Mouse (Mus musculus) embryo, embryonic 10.5 days (tissue): ENCODE measurements at regions not wholly inside any gene's neighbourhood (a gene's known extent, or its start where the extent isn't known, plus 50 kb on each side); places are given as distances from the start of the nearest gene placed in this dataset.

Experiments used
- DNase-seq: peaks from one replicate; pipeline ENCODE4 v3.0.0-alpha.2; 2015; ENCODE audit warnings: low spot score

DNA sequence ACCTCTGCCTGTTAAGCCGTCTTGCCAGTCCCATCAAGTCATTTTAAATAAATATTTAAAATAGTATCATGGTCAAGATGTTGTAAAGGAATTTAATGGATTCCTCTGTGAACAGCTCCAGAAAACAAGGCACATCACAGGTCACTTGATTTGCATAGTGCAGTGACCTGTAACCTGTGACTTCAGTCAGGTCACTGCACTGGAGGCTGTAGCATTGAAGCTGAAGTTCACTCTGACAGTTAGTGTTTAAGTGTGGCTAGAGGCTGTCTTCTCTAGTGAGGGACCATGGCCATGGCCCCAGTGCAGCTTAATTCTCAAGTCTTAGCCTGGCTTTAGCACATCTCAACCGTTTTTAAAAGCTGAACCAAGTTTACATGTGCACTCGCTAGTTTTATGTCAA is 68.1 kb upstream of the Ercc4 start:
- DNase-seq, result no peak

DNA sequence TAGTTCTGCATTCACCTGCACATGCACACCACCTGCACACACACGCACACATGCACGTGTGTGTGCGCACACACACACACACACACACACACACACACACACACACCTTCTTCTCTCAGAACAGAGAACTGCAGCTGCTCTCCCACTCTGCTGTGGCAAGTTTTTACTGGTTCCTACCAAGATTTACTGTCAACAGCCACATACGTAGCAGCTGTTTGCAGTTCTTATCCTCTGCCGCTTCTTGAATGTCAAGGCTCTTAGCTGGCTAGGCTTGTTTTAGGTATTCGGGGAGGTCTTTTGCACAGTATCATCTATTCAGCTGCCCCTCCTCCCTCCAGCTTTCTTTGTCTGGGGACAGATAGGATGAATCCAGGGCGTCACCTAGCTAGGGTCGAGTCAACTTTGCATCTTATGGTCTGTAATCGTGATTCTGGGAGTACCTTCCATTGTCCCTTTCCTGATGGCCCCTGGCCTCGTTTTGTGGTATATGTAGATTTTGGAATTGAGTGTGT is 64.3 kb upstream of the Ercc4 start:
- no peak for DNase-seq

DNA sequence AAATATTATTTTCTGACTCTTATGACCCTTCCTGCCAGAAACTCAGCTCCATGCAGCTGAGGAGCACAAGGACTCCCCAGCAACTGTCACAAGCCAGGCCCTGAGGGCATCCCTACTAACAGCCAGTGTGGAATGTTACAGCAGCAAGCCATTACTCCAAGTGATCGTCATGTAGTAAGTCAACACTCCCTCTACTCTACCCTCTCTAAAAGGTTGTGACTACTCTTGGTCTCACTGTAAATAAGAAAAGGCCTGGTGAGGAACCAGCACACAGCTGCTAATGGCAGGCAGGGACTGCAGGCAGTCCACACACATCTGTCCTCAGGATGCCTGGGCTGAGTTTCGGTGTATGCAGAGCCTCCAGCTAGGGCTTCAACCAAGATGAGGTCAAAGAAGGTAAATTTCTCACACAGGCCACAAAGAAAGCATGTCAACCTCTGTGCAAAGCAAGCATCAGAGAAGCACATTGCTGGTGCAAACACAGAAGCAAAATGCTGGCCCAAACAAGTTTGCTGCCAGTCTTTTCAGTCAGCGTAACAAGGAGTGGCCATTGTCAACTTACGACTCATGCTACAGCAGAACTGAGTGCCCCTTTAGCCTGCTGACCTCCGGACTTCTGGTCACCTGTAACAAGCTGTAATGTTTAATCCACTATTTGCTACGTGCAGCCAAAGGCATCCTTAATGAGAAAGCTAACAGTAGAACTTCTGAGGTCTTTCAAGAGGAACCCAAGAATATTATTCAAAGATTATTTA is 62.9 kb upstream of the Ercc4 start:
- no peak for DNase-seq

DNA sequence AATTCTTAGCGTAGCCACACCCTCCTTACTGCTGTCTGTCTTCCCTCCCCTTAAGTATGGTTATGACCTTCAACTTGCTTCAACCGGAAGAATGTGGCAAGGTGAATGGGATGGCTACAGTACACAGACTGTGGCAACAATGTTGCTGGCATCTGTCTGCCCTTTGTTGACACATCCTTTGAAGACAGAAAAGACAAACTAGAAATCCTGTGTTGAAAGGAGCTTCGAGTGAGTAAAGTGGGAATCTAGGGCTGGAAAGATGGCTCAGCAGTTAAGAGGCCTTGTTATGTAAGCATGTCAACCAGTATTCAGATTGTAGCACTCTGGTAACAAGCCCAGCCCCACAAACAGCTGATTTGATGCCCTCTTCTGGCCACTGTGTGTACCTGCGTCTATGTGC is 60.2 kb upstream of the Ercc4 start:
- no peak for DNase-seq

DNA sequence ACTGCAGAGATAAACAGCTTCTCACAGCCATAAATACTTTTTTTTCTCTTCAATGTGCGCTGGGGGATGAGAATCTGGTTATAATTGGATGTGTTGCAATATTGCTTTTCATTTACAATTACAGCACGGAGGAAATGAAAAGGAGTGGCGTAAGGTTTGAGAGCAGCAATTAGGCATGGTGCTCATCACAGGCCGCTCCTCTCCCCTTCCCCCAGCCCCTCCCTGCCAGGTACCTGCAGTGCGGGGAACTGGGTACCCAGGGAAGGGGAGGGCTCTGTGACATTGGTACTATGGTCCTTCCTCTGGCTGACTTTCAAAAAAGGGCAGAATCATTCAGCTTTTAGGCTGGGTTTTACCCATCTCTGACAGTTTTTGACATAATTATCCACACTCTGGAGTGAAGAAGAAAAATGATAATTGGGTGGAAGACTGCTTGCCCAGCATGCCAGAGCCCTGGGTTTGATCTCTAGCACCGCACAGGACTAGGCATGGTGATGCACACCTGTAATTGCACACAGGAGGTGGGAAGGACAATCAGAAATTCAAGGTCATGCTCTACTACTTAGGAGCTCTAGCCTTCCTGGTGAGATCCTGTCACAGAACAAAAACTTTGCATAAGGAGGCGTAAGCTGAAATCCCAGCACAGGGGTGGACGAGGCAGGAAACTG is 59.1 kb upstream of the Ercc4 start:
- DNase-seq, result no peak

DNA sequence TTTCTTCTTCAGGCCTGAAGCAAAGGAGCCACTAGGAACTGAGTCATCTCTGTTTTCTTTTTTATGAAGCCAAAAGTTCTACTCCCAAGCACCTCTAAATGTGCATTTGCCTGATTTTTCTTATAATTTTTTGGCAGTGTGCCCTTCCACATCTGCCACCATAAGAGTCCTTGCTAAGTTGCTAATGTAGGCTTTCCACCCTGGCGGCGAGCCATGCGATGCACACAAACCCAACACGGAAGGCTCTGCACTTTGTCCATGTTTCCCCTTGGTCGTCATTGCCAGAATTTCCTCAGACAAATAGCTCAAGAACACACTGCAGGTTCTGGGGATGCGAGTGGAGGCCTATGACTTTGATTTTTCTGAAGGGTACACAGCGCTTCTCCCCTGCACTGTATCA is 54.5 kb upstream of the Ercc4 start:
- DNase-seq, result no peak
